Mouse (Mus musculus) limb, embryonic 14.5 days (tissue): ENCODE data around the gene Cela3b. TPM values are rescaled to one million over a fixed set of nuclear protein-coding genes. Genes with fewer than 3 reads are reported as not detected.

ENCODE experiments used
- ATAC-seq: fragments of 200-750 bp; cut with Nextera tagmentation; 2 replicates; pipeline ENCODE4 v1.8.0; 2017; ENCODE audit warnings: low read depth, moderate number of reproducible peaks, moderate TSS enrichment; ENCODE audit not compliant: low FRiP score
- DNase-seq: peaks from one replicate; pipeline ENCODE4 v3.0.0-alpha.2; 2015; ENCODE audit warnings: low spot score
- H3K27ac ChIP-seq: fragments of 300-500 bp; sonication (generic); replicated peaks from 2 replicates; pipeline ENCODE4 v1.5.1; 2014; ENCODE audit warnings: low read depth, mild to moderate bottlenecking, low read length, moderate library complexity, mixed read lengths
- H3K27me3 ChIP-seq: fragments of 300-500 bp; sonication (generic); 2 replicates; pipeline ENCODE4 v1.6.1; 2014; ENCODE audit warnings: low read length, mixed read lengths; ENCODE audit not compliant: control insufficient read depth, insufficient read depth
- H3K36me3 ChIP-seq: fragments of 300-500 bp; sonication (generic); 2 replicates; pipeline ENCODE4 v1.6.1; 2014; ENCODE audit warnings: mild to moderate bottlenecking, low read length, moderate library complexity, mixed read lengths; ENCODE audit not compliant: control insufficient read depth, insufficient read depth
- H3K4me1 ChIP-seq: fragments of 300-500 bp; sonication (generic); 2 replicates; pipeline ENCODE4 v1.6.1; 2014; ENCODE audit warnings: antibody characterized with exemption, low read length, mixed read lengths; ENCODE audit not compliant: control insufficient read depth, insufficient read depth
- H3K4me2 ChIP-seq: fragments of 300-500 bp; sonication (generic); replicated peaks from 2 replicates; pipeline ENCODE4 v1.6.1; 2014; ENCODE audit warnings: low read depth, mild to moderate bottlenecking, low read length, moderate library complexity; ENCODE audit not compliant: severe bottlenecking
- H3K4me3 ChIP-seq: fragments of 300-500 bp; sonication (generic); replicated peaks from 2 replicates; pipeline ENCODE4 v1.5.1; 2014; ENCODE audit warnings: low read length
- H3K9ac ChIP-seq: fragments of 300-500 bp; sonication (generic); 2 replicates; pipeline ENCODE4 v1.6.1; 2014; ENCODE audit warnings: mild to moderate bottlenecking, low read depth, low read length, moderate library complexity; ENCODE audit not compliant: severe bottlenecking
- H3K9me3 ChIP-seq: fragments of 300-500 bp; sonication (generic); 2 replicates; pipeline ENCODE4 v1.6.1; 2016; ENCODE audit warnings: low read length; ENCODE audit not compliant: control insufficient read depth
- POLR2A ChIP-seq: fragments of 200-500 bp; IDR thresholded peaks from 2 replicates; pipeline ENCODE4 v1.8.0; 2012; ENCODE audit warnings: inconsistent platforms, mild to moderate bottlenecking, moderate library complexity, borderline replicate concordance; ENCODE audit not compliant: insufficient read depth, insufficient read length; ENCODE audit errors: extremely low read depth
- WGBS: fragments of 180-500 bp; shearing (Covaris S2); extraction: QIAGEN DNeasy Blood & Tissue Kit; methylation state at CpG from one replicate; pipeline ENCODE4 v1.1.7; 2014; 5-methylcytosine and 5-hydroxymethylcytosine counted together
- polyA plus RNA-seq, 2 experiments: library from polyadenylated mRNA; depleted of rRNA in 1 of 2; stranded (reverse) in 1 of 2; unstranded in 1 of 2; fragments of >200 nt; fragmentation: Nextera tagmentation in 1 of 2; extraction: Ambion mirVana in 1 of 2; gene quantifications; 2 replicates each; pipeline versions ENCODE4 v1.2.1 to v1.2.3; 2012 to 2014

Gene Cela3b
- polyA plus RNA-seq (2012; rRNA removed) (0.29 and 0.55 TPM in 2 replicates), polyA plus RNA-seq (2014; fragmentation: Nextera tagmentation; extraction: Ambion mirVana) (0.28 TPM in 1 of 2 replicates, not detected in the other)

DNA sequence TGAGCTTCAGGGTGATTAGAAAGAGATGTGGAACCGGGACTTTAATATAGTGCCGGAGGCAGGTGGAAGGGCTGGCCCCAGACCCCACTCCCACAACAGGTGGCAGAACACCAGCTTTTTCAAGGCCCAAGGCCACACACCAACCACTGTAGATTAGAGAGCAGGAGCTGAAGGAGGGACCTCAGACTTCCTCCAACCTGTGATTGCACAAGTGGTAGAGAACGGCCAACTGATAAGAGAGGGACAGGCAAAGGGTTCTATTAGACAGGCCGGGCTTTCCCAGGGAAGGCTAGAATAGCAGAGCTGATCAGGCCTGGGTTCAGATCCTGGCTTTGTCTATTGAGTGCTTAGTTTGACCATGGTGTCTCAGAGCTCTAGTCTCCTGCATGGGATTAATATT is at the start of gene Cela3b:
TSS of gene Cela3b (minus strand) at position 39 of the 400 bp plus-strand sequence.
- ATAC-seq (no peak), DNase-seq (no peak)
- no peak within 1 kb of the TSS for H3K4me3 ChIP-seq
- 90% methylated on average over 4 of the region's 4 CpGs for WGBS
- no peaks in the 10 kb centered on the region for H3K27me3 ChIP-seq
- no peak within 1 kb of the TSS for H3K9ac ChIP-seq
- TF ChIP-seq POLR2A: no peak
- H3K27ac ChIP-seq: no peak within 1 kb of the TSS
- H3K4me2 ChIP-seq: no peak within 1 kb of the TSS
- no peaks in the 10 kb centered on the region for H3K9me3 ChIP-seq
- H3K4me1 ChIP-seq: no peaks in the 10 kb centered on the region
- no peaks in the 10 kb centered on the region for H3K36me3 ChIP-seq

- Histone ChIP-seq H3K9ac (no peak overlapping the region), H3K4me2 (no peak overlapping the region; the same call in 1 of the 2 replicates)
- ATAC-seq: no peak
Measured at GRCm38 (mm10) chr4:137479757-137480156, 49.4 kb upstream of the Cela3b start.

DNA sequence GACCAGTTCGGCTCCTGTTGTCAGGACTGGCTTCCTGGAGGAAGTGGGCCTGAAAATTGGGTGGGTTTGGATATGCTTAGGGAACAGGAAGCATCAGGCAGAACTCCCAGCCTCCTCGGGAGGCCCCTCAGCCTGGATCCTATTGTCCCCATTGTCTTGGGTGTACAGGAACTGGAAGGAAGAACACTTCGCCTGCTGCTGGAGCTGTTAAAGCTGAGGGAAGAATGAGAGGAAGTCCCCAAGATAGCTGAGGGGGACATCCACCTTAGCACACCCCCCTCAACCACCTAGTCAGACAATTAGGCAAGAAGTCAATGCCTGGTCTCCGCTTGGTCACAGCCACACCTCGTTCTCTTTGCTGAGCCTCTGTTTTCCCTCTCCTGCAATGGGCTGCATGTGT is 48.0 kb upstream of the Cela3b start:
- Histone ChIP-seq H3K4me1 (peaks cover 88% of the 10 kb centered on the region), H3K36me3 (no peaks in the 10 kb centered on the region; the same call in 1 of the 2 replicates)

More at GRCm38 (mm10) chr4:137479757-137480156, 49.4 kb upstream of the Cela3b start:
- H3K27ac ChIP-seq: no peak overlapping the region
- no peak overlapping the region for H3K4me3 ChIP-seq
- peaks cover 81% of the 10 kb centered on the region for H3K4me1 ChIP-seq
- no peaks in the 10 kb centered on the region for H3K27me3 ChIP-seq
- no peak for TF ChIP-seq POLR2A
- DNase-seq: no peak
- H3K9me3 ChIP-seq: no peaks in the 10 kb centered on the region
- 0% methylated on average over 6 of the region's 6 CpGs for WGBS
- no peaks in the 10 kb centered on the region for H3K36me3 ChIP-seq

GRCm38 (mm10) chr4:137477611-137478010 is 47.3 kb upstream of the Cela3b start:
- H3K4me2 ChIP-seq: no peak overlapping the region
- TF ChIP-seq POLR2A: no peak
- no peaks in the 10 kb centered on the region for H3K9me3 ChIP-seq
- 0 out of 2 replicates have a peak overlapping the region, but pooled peaks have one; percentile 43 for H3K27ac ChIP-seq
- no peak overlapping the region for H3K4me3 ChIP-seq
- ATAC-seq: no peak
- no peak overlapping the region for H3K9ac ChIP-seq
- no peak for DNase-seq
- H3K4me1 ChIP-seq: peaks cover 93% of the 10 kb centered on the region
- no peaks in the 10 kb centered on the region; the same call in 1 of the 2 replicates for H3K36me3 ChIP-seq
- 63% methylated on average over 6 of the region's 6 CpGs for WGBS
- no peaks in the 10 kb centered on the region for H3K27me3 ChIP-seq

More for the DNA sequence above, 48.0 kb upstream of the Cela3b start:
- no peak overlapping the region for H3K4me3 ChIP-seq
- H3K9ac ChIP-seq: no peak overlapping the region
- ATAC-seq (no peak), DNase-seq (no peak)
- H3K27ac ChIP-seq: no peak overlapping the region
- no peaks in the 10 kb centered on the region for H3K9me3 ChIP-seq
- TF ChIP-seq POLR2A: no peak
- WGBS: 75% methylated on average over 5 of the region's 5 CpGs
- H3K4me2 ChIP-seq: no peak overlapping the region
- H3K27me3 ChIP-seq: no peaks in the 10 kb centered on the region

- no peak for ATAC-seq
Measured at GRCm38 (mm10) chr4:137476761-137477237, 46.5 kb upstream of the Cela3b start.

More at GRCm38 (mm10) chr4:137476761-137477237, 46.5 kb upstream of the Cela3b start:
- no peak for DNase-seq
- H3K4me2 ChIP-seq: peak overlapping the region; percentile 42
- H3K27me3 ChIP-seq: no peaks in the 10 kb centered on the region
- peak overlapping the region; percentile 59 for H3K27ac ChIP-seq
- peaks cover 85% of the 10 kb centered on the region for H3K4me1 ChIP-seq
- peak overlapping the region; percentile 45; the same call in 1 of the 2 replicates for H3K9ac ChIP-seq
- 15% methylated on average over 14 of the region's 17 CpGs for WGBS
- no peak for TF ChIP-seq POLR2A
- H3K4me3 ChIP-seq: peak overlapping the region; percentile 11; the same call in 1 of the 2 replicates
- no peaks in the 10 kb centered on the region; the same call in 1 of the 2 replicates for H3K36me3 ChIP-seq
- no peaks in the 10 kb centered on the region for H3K9me3 ChIP-seq
